Mouse (Mus musculus) lung, adult 2 months (tissue): ENCODE measurements around the gene Gm20388.

Source experiments
- CTCF ChIP-seq: fragments of 200-500 bp; IDR thresholded peaks from 2 replicates; pipeline ENCODE4 v1.5.1; 2011; ENCODE audit warnings: mild to moderate bottlenecking, low read length, control low read depth; ENCODE audit not compliant: insufficient read depth
- POLR2A ChIP-seq: fragments of 200-500 bp; IDR thresholded peaks from 2 replicates; pipeline ENCODE4 v1.6.1; 2011; ENCODE audit warnings: low read depth, mild to moderate bottlenecking, control low read depth, low read length, borderline replicate concordance; ENCODE audit errors: extremely low read depth

- no peak for TF ChIP-seq POLR2A
- no peak for TF ChIP-seq CTCF
These were observed 3888.8 kb downstream of the Gm20388 start for GRCm38 (mm10) chr8:123799434-123799833.
